Mouse (Mus musculus): ENCODE results near the gene Elf2. TPM values are rescaled to one million over a fixed set of nuclear protein-coding genes. Genes with fewer than 3 reads are reported as not detected.

The Elf2 gene
- polyA plus RNA-seq, 1 experiment from 2014 or later = 39.1 TPM

- H3K36me3 ChIP-seq = peaks cover 5% of the 10 kb centered on the region
- no peaks in the 10 kb centered on the region for H3K27me3 ChIP-seq
- 82% methylated on average over 5 of the region's 5 CpGs for WGBS
- peak; percentile 30; the same call in 1 of the 2 replicates for ATAC-seq (ENCODE audit: low read depth)
- peaks cover 15% of the 10 kb centered on the region; the same call in 1 of the 2 replicates for H3K4me1 ChIP-seq (replicated peaks)
- H3K9ac ChIP-seq = 0 out of 2 replicates have a peak overlapping the region, but pooled peaks have one; percentile 8
- no peak overlapping the region for H3K4me3 ChIP-seq
- H3K4me2 ChIP-seq = no peak overlapping the region
- no peaks in the 10 kb centered on the region for H3K9me3 ChIP-seq
- 0 out of 2 replicates have a peak overlapping the region, but pooled peaks have one; percentile 28 for H3K27ac ChIP-seq (replicated peaks)
Observed at GRCm38 (mm10) chr3:51234752-51235055, 105.8 kb downstream of the Elf2 start.

- no peaks in the 10 kb centered on the region for H3K9me3 ChIP-seq
- peaks cover 15% of the 10 kb centered on the region for H3K4me1 ChIP-seq (replicated peaks)
- 51% methylated on average over 13 of the region's 13 CpGs for WGBS
- peak; percentile 82 for ATAC-seq (ENCODE audit: low read depth)
- no peaks in the 10 kb centered on the region for H3K27me3 ChIP-seq
- no peaks in the 10 kb centered on the region; the same call in 1 of the 2 replicates for H3K36me3 ChIP-seq
- H3K27ac ChIP-seq (replicated peaks) = no peak overlapping the region
- H3K9ac ChIP-seq = 0 out of 2 replicates have a peak overlapping the region, but pooled peaks have one; percentile 8
- no peak overlapping the region for H3K4me2 ChIP-seq
- H3K4me3 ChIP-seq = no peak overlapping the region
Observed at GRCm38 (mm10) chr3:51233918-51234751, 106.3 kb downstream of the Elf2 start.

GRCm38 (mm10) chr3:51233474-51233873 is 107.0 kb downstream of the Elf2 start:
- Histone ChIP-seq H3K27ac (replicated peaks) (no peak overlapping the region), H3K4me2 (no peak overlapping the region), H3K9ac (no peak overlapping the region), H3K4me3 (no peak overlapping the region), H3K9me3 (no peaks in the 10 kb centered on the region), H3K27me3 (no peaks in the 10 kb centered on the region), H3K36me3 (no peaks in the 10 kb centered on the region), H3K4me1 (replicated peaks) (peaks cover 21% of the 10 kb centered on the region)
- no peak; the same call in 1 of the 2 replicates for ATAC-seq (ENCODE audit: low read depth)
- 80% methylated on average over 5 of the region's 5 CpGs for WGBS

- no peak overlapping the region for H3K27ac ChIP-seq (replicated peaks)
- no peaks in the 10 kb centered on the region for H3K27me3 ChIP-seq
- H3K4me1 ChIP-seq (replicated peaks) = peaks cover 23% of the 10 kb centered on the region
- H3K4me2 ChIP-seq = no peak overlapping the region
- no peak for ATAC-seq (ENCODE audit: low read depth)
- no peak overlapping the region for H3K4me3 ChIP-seq
- no peaks in the 10 kb centered on the region for H3K9me3 ChIP-seq
- 91% methylated on average over 3 of the region's 3 CpGs for WGBS
- H3K36me3 ChIP-seq = no peaks in the 10 kb centered on the region
- H3K9ac ChIP-seq = no peak overlapping the region
Observed at GRCm38 (mm10) chr3:51232205-51232910, 108.1 kb downstream of the Elf2 start.

- H3K4me3 ChIP-seq = no peak overlapping the region
- no peaks in the 10 kb centered on the region for H3K36me3 ChIP-seq
- no peak for ATAC-seq (ENCODE audit: low read depth)
- 85% methylated on average over 3 of the region's 3 CpGs for WGBS
- peaks cover 31% of the 10 kb centered on the region for H3K4me1 ChIP-seq (replicated peaks)
- H3K4me2 ChIP-seq = no peak overlapping the region
- H3K9ac ChIP-seq = no peak overlapping the region
- 0 out of 2 replicates have a peak overlapping the region, but pooled peaks have one; percentile 14 for H3K27ac ChIP-seq (replicated peaks)
- H3K27me3 ChIP-seq = no peaks in the 10 kb centered on the region
- H3K9me3 ChIP-seq = no peaks in the 10 kb centered on the region
Observed at GRCm38 (mm10) chr3:51231499-51231898, 109.0 kb downstream of the Elf2 start.

- Histone ChIP-seq H3K9me3 (no peaks in the 10 kb centered on the region), H3K36me3 (no peaks in the 10 kb centered on the region), H3K4me1 (replicated peaks) (peaks cover 38% of the 10 kb centered on the region), H3K4me2 (no peak overlapping the region), H3K27ac (replicated peaks) (peak overlapping the region; percentile 14; the same call in 1 of the 2 replicates), H3K27me3 (no peaks in the 10 kb centered on the region), H3K9ac (no peak overlapping the region), H3K4me3 (no peak overlapping the region)
- WGBS = 79% methylated on average over 5 of the region's 5 CpGs
- ATAC-seq (ENCODE audit: low read depth) = no peak
Observed at GRCm38 (mm10) chr3:51230886-51231285, 109.6 kb downstream of the Elf2 start.

- no peak for ATAC-seq (ENCODE audit: low read depth)
Observed at GRCm38 (mm10) chr3:51230146-51230835, 110.2 kb downstream of the Elf2 start.

GRCm38 (mm10) chr3:51229226-51229625 is 111.2 kb downstream of the Elf2 start:
- H3K9me3 ChIP-seq = no peaks in the 10 kb centered on the region
- WGBS = 87% methylated on average over 3 of the region's 3 CpGs
- ATAC-seq (ENCODE audit: low read depth) = no peak

More at GRCm38 (mm10) chr3:51230146-51230835, 110.2 kb downstream of the Elf2 start:
- H3K9ac ChIP-seq = no peak overlapping the region
- no peak overlapping the region for H3K4me3 ChIP-seq
- H3K36me3 ChIP-seq = no peaks in the 10 kb centered on the region
- no peak overlapping the region for H3K4me2 ChIP-seq
- H3K4me1 ChIP-seq (replicated peaks) = peaks cover 44% of the 10 kb centered on the region
- H3K9me3 ChIP-seq = no peaks in the 10 kb centered on the region
- no peak overlapping the region for H3K27ac ChIP-seq (replicated peaks)
- 94% methylated on average over 6 of the region's 6 CpGs for WGBS
- no peaks in the 10 kb centered on the region for H3K27me3 ChIP-seq

GRCm38 (mm10) chr3:51228821-51229205 is 111.7 kb downstream of the Elf2 start:
- no peaks in the 10 kb centered on the region for H3K27me3 ChIP-seq
- H3K4me2 ChIP-seq = no peak overlapping the region
- H3K4me3 ChIP-seq = no peak overlapping the region
- H3K9me3 ChIP-seq = no peaks in the 10 kb centered on the region
- no peak overlapping the region for H3K9ac ChIP-seq
- no peak overlapping the region for H3K27ac ChIP-seq (replicated peaks)
- ATAC-seq (ENCODE audit: low read depth) = no peak
- WGBS = 83% methylated on average over 9 of the region's 9 CpGs
- H3K4me1 ChIP-seq (replicated peaks) = peaks cover 38% of the 10 kb centered on the region
- H3K36me3 ChIP-seq = no peaks in the 10 kb centered on the region

More at GRCm38 (mm10) chr3:51229226-51229625, 111.2 kb downstream of the Elf2 start:
- Histone ChIP-seq H3K27ac (replicated peaks) (no peak overlapping the region), H3K4me3 (no peak overlapping the region), H3K36me3 (no peaks in the 10 kb centered on the region), H3K9ac (no peak overlapping the region), H3K4me1 (replicated peaks) (peaks cover 38% of the 10 kb centered on the region), H3K4me2 (no peak overlapping the region), H3K27me3 (no peaks in the 10 kb centered on the region)

- WGBS = 79% methylated on average over 10 of the region's 10 CpGs
- ATAC-seq (ENCODE audit: low read depth) = no peak
- H3K9me3 ChIP-seq = no peaks in the 10 kb centered on the region
Observed at GRCm38 (mm10) chr3:51228038-51228820, 112.2 kb downstream of the Elf2 start.

GRCm38 (mm10) chr3:51226601-51227000 is 113.9 kb downstream of the Elf2 start:
- 82% methylated on average over 3 of the region's 3 CpGs for WGBS
- Histone ChIP-seq H3K4me3 (peak overlapping the region; percentile 94), H3K9ac (no peak overlapping the region), H3K27me3 (no peaks in the 10 kb centered on the region), H3K27ac (replicated peaks) (no peak overlapping the region), H3K4me1 (replicated peaks) (peaks cover 42% of the 10 kb centered on the region), H3K4me2 (peak overlapping the region; percentile 68), H3K36me3 (no peaks in the 10 kb centered on the region), H3K9me3 (no peaks in the 10 kb centered on the region)
- ATAC-seq (ENCODE audit: low read depth) = no peak

More at GRCm38 (mm10) chr3:51228038-51228820, 112.2 kb downstream of the Elf2 start:
- H3K9ac ChIP-seq = no peak overlapping the region
- H3K27ac ChIP-seq (replicated peaks) = no peak overlapping the region
- H3K27me3 ChIP-seq = no peaks in the 10 kb centered on the region
- no peaks in the 10 kb centered on the region for H3K36me3 ChIP-seq
- no peak overlapping the region for H3K4me3 ChIP-seq
- H3K4me2 ChIP-seq = no peak overlapping the region
- H3K4me1 ChIP-seq (replicated peaks) = peaks cover 39% of the 10 kb centered on the region
